Mouse (Mus musculus): ENCODE results near the gene Hist1h2bh. TPM values are rescaled to one million over a fixed set of nuclear protein-coding genes. Genes with fewer than 3 reads are reported as not detected.

Hist1h2bh gene
- polyA plus RNA-seq, 1 experiment from 2014 or later, result 1.1 TPM

DNA sequence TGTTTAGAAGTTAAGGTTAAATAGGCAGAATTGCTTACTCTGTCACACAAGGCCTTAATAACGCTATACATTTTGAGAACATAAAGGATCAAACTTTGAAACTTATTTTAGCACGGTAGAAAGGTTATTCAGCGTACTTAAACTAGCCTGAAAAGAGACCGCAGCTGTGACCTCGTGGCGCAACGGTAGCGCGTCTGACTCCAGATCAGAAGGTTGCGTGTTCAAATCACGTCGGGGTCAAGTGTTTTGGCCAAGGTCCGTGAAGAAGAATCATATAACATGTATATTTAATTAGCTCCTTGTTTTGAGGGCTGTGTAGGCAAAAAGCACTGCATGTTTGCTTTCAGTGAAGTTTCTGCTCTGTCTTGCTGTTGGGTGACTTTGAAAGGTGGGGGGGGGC is 36.8 kb downstream of the Hist1h2bh start:
- Histone ChIP-seq H3K4me1 (ENCODE audit: control insufficient read depth, low read depth, low read length) (peaks cover 43% of the 10 kb centered on the region), H3K4me3 (ENCODE audit: low read depth, low read length) (peak overlapping the region; percentile 59), H3K9me3 (replicated peaks; ENCODE audit: control insufficient read depth, low read length) (no peaks in the 10 kb centered on the region), H3K4me2 (ENCODE audit: low read depth, low read length) (peak overlapping the region; percentile 73), H3K36me3 (ENCODE audit: control insufficient read depth, insufficient read depth) (no peaks in the 10 kb centered on the region), H3K27me3 (ENCODE audit: control insufficient read depth, insufficient read depth, low read depth, low read length) (no peaks in the 10 kb centered on the region), H3K27ac (ENCODE audit: low read length) (no peak overlapping the region), H3K9ac (ENCODE audit: low read depth, low read length) (peak overlapping the region; percentile 66)
- 1% methylated on average over 13 of the region's 13 CpGs for WGBS (ENCODE audit: insufficient replicate concordance)
- peak; percentile 69 for ATAC-seq (ENCODE audit: low read depth)

GRCm38 (mm10) chr13:23505662-23506345 is 37.4 kb downstream of the Hist1h2bh start:
- Histone ChIP-seq H3K9ac (ENCODE audit: low read depth, low read length) (peak overlapping the region; percentile 66), H3K4me2 (ENCODE audit: low read depth, low read length) (peak overlapping the region; percentile 73), H3K9me3 (replicated peaks; ENCODE audit: control insufficient read depth, low read length) (no peaks in the 10 kb centered on the region), H3K4me1 (ENCODE audit: control insufficient read depth, low read depth, low read length) (peaks cover 43% of the 10 kb centered on the region), H3K36me3 (ENCODE audit: control insufficient read depth, insufficient read depth) (no peaks in the 10 kb centered on the region), H3K4me3 (ENCODE audit: low read depth, low read length) (peak overlapping the region; percentile 59), H3K27me3 (ENCODE audit: control insufficient read depth, insufficient read depth, low read depth, low read length) (no peaks in the 10 kb centered on the region), H3K27ac (ENCODE audit: low read length) (peak overlapping the region; percentile 43; the same call in 1 of the 2 replicates)
- peak; percentile 45 for ATAC-seq (ENCODE audit: low read depth)
- WGBS (ENCODE audit: insufficient replicate concordance), result 4% methylated on average over 14 of the region's 14 CpGs

GRCm38 (mm10) chr13:23503797-23504196 is 39.4 kb downstream of the Hist1h2bh start:
- Histone ChIP-seq H3K9me3 (replicated peaks; ENCODE audit: control insufficient read depth, low read length) (no peaks in the 10 kb centered on the region), H3K27me3 (ENCODE audit: control insufficient read depth, insufficient read depth, low read depth, low read length) (no peaks in the 10 kb centered on the region), H3K4me1 (ENCODE audit: control insufficient read depth, low read depth, low read length) (peaks cover 49% of the 10 kb centered on the region), H3K4me2 (ENCODE audit: low read depth, low read length) (peak overlapping the region; percentile 18; the same call in 1 of the 2 replicates), H3K4me3 (ENCODE audit: low read depth, low read length) (no peak overlapping the region), H3K27ac (ENCODE audit: low read length) (no peak overlapping the region), H3K9ac (ENCODE audit: low read depth, low read length) (no peak overlapping the region), H3K36me3 (ENCODE audit: control insufficient read depth, insufficient read depth) (no peaks in the 10 kb centered on the region)
- under 1% methylated on average over 9 of the region's 9 CpGs for WGBS (ENCODE audit: insufficient replicate concordance)
- no peak for ATAC-seq (ENCODE audit: low read depth)

DNA sequence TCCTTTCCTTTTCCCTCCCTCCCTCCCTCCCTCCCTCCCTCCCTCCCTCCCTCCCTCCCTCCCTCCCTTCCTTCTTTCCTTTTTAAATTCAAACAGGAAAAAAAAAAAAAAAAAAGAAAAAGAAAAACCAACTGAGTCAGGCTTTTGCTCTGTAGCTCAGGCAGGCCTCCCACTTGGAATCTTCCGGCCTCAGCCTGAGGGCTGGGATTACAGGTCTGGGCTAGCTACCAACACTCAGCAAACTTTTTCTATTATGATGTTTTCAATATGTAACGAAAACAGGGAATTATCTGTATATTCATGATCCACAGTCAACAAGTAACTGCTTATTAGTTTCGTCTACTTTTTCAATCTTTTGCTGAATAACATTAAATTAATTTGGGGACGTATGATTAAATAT is 40.3 kb downstream of the Hist1h2bh start:
- H3K27ac ChIP-seq (ENCODE audit: low read length), result no peak overlapping the region
- H3K27me3 ChIP-seq (ENCODE audit: control insufficient read depth, insufficient read depth, low read depth, low read length), result no peaks in the 10 kb centered on the region
- no peak for ATAC-seq (ENCODE audit: low read depth)
- no peak overlapping the region for H3K4me2 ChIP-seq (ENCODE audit: low read depth, low read length)
- no peak overlapping the region for H3K9ac ChIP-seq (ENCODE audit: low read depth, low read length)
- no peaks in the 10 kb centered on the region for H3K9me3 ChIP-seq (replicated peaks; ENCODE audit: control insufficient read depth, low read length)
- 70% methylated on average over 4 of the region's 4 CpGs for WGBS (ENCODE audit: insufficient replicate concordance)
- no peaks in the 10 kb centered on the region for H3K36me3 ChIP-seq (ENCODE audit: control insufficient read depth, insufficient read depth)
- H3K4me3 ChIP-seq (ENCODE audit: low read depth, low read length), result no peak overlapping the region
- peaks cover 54% of the 10 kb centered on the region for H3K4me1 ChIP-seq (ENCODE audit: control insufficient read depth, low read depth, low read length)

- Histone ChIP-seq H3K4me3 (ENCODE audit: low read depth, low read length) (peak overlapping the region; percentile 26), H3K9me3 (replicated peaks; ENCODE audit: control insufficient read depth, low read length) (no peaks in the 10 kb centered on the region), H3K4me1 (ENCODE audit: control insufficient read depth, low read depth, low read length) (peaks cover 50% of the 10 kb centered on the region), H3K27ac (ENCODE audit: low read length) (no peak overlapping the region), H3K9ac (ENCODE audit: low read depth, low read length) (peak overlapping the region; percentile 23), H3K36me3 (ENCODE audit: control insufficient read depth, insufficient read depth) (no peaks in the 10 kb centered on the region), H3K4me2 (ENCODE audit: low read depth, low read length) (peak overlapping the region; percentile 56), H3K27me3 (ENCODE audit: control insufficient read depth, insufficient read depth, low read depth, low read length) (no peaks in the 10 kb centered on the region)
- ATAC-seq (ENCODE audit: low read depth), result no peak
- WGBS (ENCODE audit: insufficient replicate concordance), result 26% methylated on average over 9 of the region's 9 CpGs
Measured at GRCm38 (mm10) chr13:23502031-23502567, 41.1 kb downstream of the Hist1h2bh start.

DNA sequence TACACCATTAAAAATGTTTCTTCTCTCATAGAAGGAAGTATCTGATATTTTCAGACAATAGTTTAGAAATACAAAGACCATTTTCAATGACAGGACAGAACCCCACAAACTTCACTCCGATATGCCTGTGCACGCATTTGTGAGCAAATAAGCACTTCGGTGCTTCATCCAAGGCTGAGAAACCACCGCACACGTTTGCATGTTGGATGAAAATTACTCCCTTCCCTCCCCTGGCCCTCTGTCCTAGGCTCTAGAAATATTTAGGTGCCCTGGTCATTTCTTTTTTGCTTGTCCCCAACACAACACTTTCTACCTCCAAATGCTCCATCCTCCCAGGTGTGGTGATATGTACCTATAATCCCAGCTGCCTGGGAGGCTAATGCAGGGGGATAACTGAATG is 41.7 kb downstream of the Hist1h2bh start:
- Histone ChIP-seq H3K27ac (ENCODE audit: low read length) (no peak overlapping the region), H3K27me3 (ENCODE audit: control insufficient read depth, insufficient read depth, low read depth, low read length) (no peaks in the 10 kb centered on the region), H3K4me2 (ENCODE audit: low read depth, low read length) (peak overlapping the region; percentile 56), H3K9me3 (replicated peaks; ENCODE audit: control insufficient read depth, low read length) (no peaks in the 10 kb centered on the region), H3K4me1 (ENCODE audit: control insufficient read depth, low read depth, low read length) (peaks cover 44% of the 10 kb centered on the region), H3K4me3 (ENCODE audit: low read depth, low read length) (peak overlapping the region; percentile 26), H3K36me3 (ENCODE audit: control insufficient read depth, insufficient read depth) (no peaks in the 10 kb centered on the region), H3K9ac (ENCODE audit: low read depth, low read length) (no peak overlapping the region; the same call in 1 of the 2 replicates)
- no peak for ATAC-seq (ENCODE audit: low read depth)
- whole genome bisulfite sequencing (ENCODE audit: insufficient replicate concordance), result 26% methylated on average over 5 of the region's 5 CpGs

- ATAC-seq (ENCODE audit: low read depth), result peak; percentile 80
- Histone ChIP-seq H3K4me3 (ENCODE audit: low read depth, low read length) (peak overlapping the region; percentile 21; the same call in 1 of the 2 replicates), H3K4me1 (ENCODE audit: control insufficient read depth, low read depth, low read length) (peaks cover 37% of the 10 kb centered on the region), H3K4me2 (ENCODE audit: low read depth, low read length) (peak overlapping the region; percentile 56), H3K9me3 (replicated peaks; ENCODE audit: control insufficient read depth, low read length) (no peaks in the 10 kb centered on the region), H3K9ac (ENCODE audit: low read depth, low read length) (no peak overlapping the region), H3K36me3 (ENCODE audit: control insufficient read depth, insufficient read depth) (no peaks in the 10 kb centered on the region), H3K27me3 (ENCODE audit: control insufficient read depth, insufficient read depth, low read depth, low read length) (no peaks in the 10 kb centered on the region), H3K27ac (ENCODE audit: low read length) (no peak overlapping the region)
- WGBS (ENCODE audit: insufficient replicate concordance), result under 1% methylated on average over 17 of the region's 17 CpGs
Measured at GRCm38 (mm10) chr13:23500424-23501200, 42.6 kb downstream of the Hist1h2bh start.

- H3K4me3 ChIP-seq (ENCODE audit: low read depth, low read length), result no peak overlapping the region
- 0 out of 2 replicates have a peak overlapping the region, but pooled peaks have one; percentile 60 for H3K4me2 ChIP-seq (ENCODE audit: low read depth, low read length)
- peak; percentile 28; the same call in 1 of the 2 replicates for ATAC-seq (ENCODE audit: low read depth)
Measured at GRCm38 (mm10) chr13:23499943-23500342, 43.2 kb downstream of the Hist1h2bh start.

More at GRCm38 (mm10) chr13:23499943-23500342, 43.2 kb downstream of the Hist1h2bh start:
- Histone ChIP-seq H3K27ac (ENCODE audit: low read length) (no peak overlapping the region), H3K36me3 (ENCODE audit: control insufficient read depth, insufficient read depth) (no peaks in the 10 kb centered on the region), H3K9me3 (replicated peaks; ENCODE audit: control insufficient read depth, low read length) (no peaks in the 10 kb centered on the region), H3K27me3 (ENCODE audit: control insufficient read depth, insufficient read depth, low read depth, low read length) (no peaks in the 10 kb centered on the region), H3K9ac (ENCODE audit: low read depth, low read length) (no peak overlapping the region), H3K4me1 (ENCODE audit: control insufficient read depth, low read depth, low read length) (peaks cover 30% of the 10 kb centered on the region)
- WGBS (ENCODE audit: insufficient replicate concordance), result 6% methylated on average over 7 of the region's 7 CpGs
